In the genomic region with DNA sequence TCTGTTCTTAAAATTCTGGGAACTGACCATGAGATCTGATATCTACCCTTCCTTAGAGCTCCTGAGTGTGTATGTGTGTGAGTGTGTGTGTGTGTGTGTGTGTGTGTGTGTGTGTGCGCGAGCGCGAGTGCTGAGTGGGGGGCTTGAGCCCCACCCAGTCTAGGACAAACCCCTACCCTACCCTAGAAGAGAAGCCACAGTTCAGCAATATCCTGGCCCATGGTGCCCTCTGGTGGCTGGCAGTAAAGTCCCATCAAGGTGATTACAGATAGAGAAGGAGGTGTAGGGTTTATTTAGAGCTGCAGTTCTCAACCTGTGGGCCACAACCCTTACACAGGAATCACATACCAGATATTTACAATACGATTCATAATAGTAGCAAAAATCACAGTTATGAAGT, we compare ENCODE assay signal across 8 mouse cellular contexts. TPM values are rescaled to one million over a fixed set of nuclear protein-coding genes. Genes with fewer than 3 reads are reported as not detected.
A peak's percentile ranks its signal among the peaks of the same experiment; 100 is the strongest.
DNase-seq lines count a peak whose midpoint lies in the region; ATAC-seq and TF ChIP-seq lines count a peak whose summit lies in the region.

No protein-coding gene starts in this region.

- no peak for TF ChIP-seq POLR2A in kidney, adult 2 months (IDR thresholded peaks at IDR 0.05; ENCODE audit: low read depth, low read length)

- H3K4me1 ChIP-seq in kidney, adult 2 months (ENCODE audit: control insufficient read depth, insufficient read depth, low read length) = peaks cover 3% of the 10 kb centered on the region; the same call in 1 of the 2 replicates
- H3K4me1 ChIP-seq in hindbrain, embryonic 12.5 days = no peaks in the 10 kb centered on the region
- H3K4me1 ChIP-seq in neural tube, embryonic 12.5 days = no peaks in the 10 kb centered on the region

- intact Hi-C loops in left cerebral cortex, postnatal 36 days (cut with DNase I) = loop anchor here (1.0 to 5.0 kb wide), 3 partner anchors 39 to 118 kb away; no protein-coding TSS in a partner anchor

- H3K27me3 ChIP-seq in kidney, adult 2 months (replicated peaks; ENCODE audit: control insufficient read depth, insufficient read depth, low read length) = no peaks in the 10 kb centered on the region
- peaks cover 3% of the 10 kb centered on the region; the same call in 1 of the 2 replicates for H3K27me3 ChIP-seq in hindbrain, embryonic 12.5 days
- no peaks in the 10 kb centered on the region for H3K27me3 ChIP-seq in neural tube, embryonic 12.5 days (replicated peaks)

- H3K9me3 ChIP-seq in hindbrain, embryonic 12.5 days (replicated peaks) = no peaks in the 10 kb centered on the region
- H3K9me3 ChIP-seq in neural tube, embryonic 12.5 days = no peaks in the 10 kb centered on the region

- WGBS in kidney, adult 2 months = 20% methylated on average over 5 of the region's 5 CpGs
- WGBS in hindbrain, embryonic 12.5 days = 20% methylated on average over 5 of the region's 5 CpGs
- 23% methylated on average over 5 of the region's 5 CpGs for WGBS in neural tube, embryonic 12.5 days

- H3K27ac ChIP-seq in kidney, adult 2 months (ENCODE audit: insufficient read depth, low read depth, low read length) = no peak overlapping the region
- H3K27ac ChIP-seq in hindbrain, embryonic 12.5 days = no peak overlapping the region
- no peak overlapping the region for H3K27ac ChIP-seq in neural tube, embryonic 12.5 days

- H3K4me2 ChIP-seq in hindbrain, embryonic 12.5 days (replicated peaks) = no peak overlapping the region
- no peak overlapping the region for H3K4me2 ChIP-seq in neural tube, embryonic 12.5 days (replicated peaks)

- H3K36me3 ChIP-seq in kidney, adult 2 months (ENCODE audit: control insufficient read depth, insufficient read depth, low read length) = no peaks in the 10 kb centered on the region
- H3K36me3 ChIP-seq in hindbrain, embryonic 12.5 days = no peaks in the 10 kb centered on the region
- no peaks in the 10 kb centered on the region for H3K36me3 ChIP-seq in neural tube, embryonic 12.5 days

- DNase-seq in kidney, adult 2 months = peak; percentile 48
- DNase-seq in kidney, adult 11 months = no peak
- peak; percentile 48 for DNase-seq in MN1 (ENCODE audit: low spot score)
- DNase-seq in cerebellum, postnatal 36 days = peak; percentile 75 to 78
- DNase-seq in left cerebral cortex, postnatal 36 days (ENCODE audit: low spot score in 2 of 2) = peak; percentile 46 to 55
- DNase-seq in gastrocnemius, postnatal 4 days (ENCODE audit: low spot score in 2 of 2) = no peak

- H3K9ac ChIP-seq in hindbrain, embryonic 12.5 days = no peak overlapping the region
- no peak overlapping the region for H3K9ac ChIP-seq in neural tube, embryonic 12.5 days

- no peak overlapping the region for H3K4me3 ChIP-seq in kidney, adult 2 months (ENCODE audit: insufficient read depth, low read depth, low read length)
- H3K4me3 ChIP-seq in hindbrain, embryonic 12.5 days = no peak overlapping the region
- H3K4me3 ChIP-seq in neural tube, embryonic 12.5 days = no peak overlapping the region

- ATAC-seq in hindbrain, embryonic 12.5 days (ENCODE audit: low FRiP score) = peak; percentile 58
- peak; percentile 50; the same call in 1 of the 2 replicates for ATAC-seq in neural tube, embryonic 12.5 days (ENCODE audit: low FRiP score, low read depth)

- TF ChIP-seq CTCF in kidney, adult 2 months (conservative IDR thresholded peaks at IDR 0.05; ENCODE audit: insufficient read depth, insufficient read length, low read depth, low read length) = peak; percentile 82

RNA-seq across cellular contexts. Expression of a gene that starts 7.6 kb away (rescaled TPM):
- polyA plus RNA-seq in kidney, adult 2 months (2012; rRNA removed) = 61.0 and 63.7 TPM in 2 replicates
- 63.8 and 64.8 TPM in 2 replicates for polyA plus RNA-seq in hindbrain, embryonic 12.5 days (2016; fragmentation: Nextera tagmentation; extraction: Ambion mirVana)
- 100 to 1,000 TPM; 101 to 108 TPM for total RNA-seq in left cerebral cortex, postnatal 36 days (2021)
- 58.1 and 61.6 TPM in 2 replicates for polyA plus RNA-seq in neural tube, embryonic 12.5 days (2016; fragmentation: Nextera tagmentation; extraction: Ambion mirVana)
- 10 to 100 TPM; 36.9 to 39.6 TPM for total RNA-seq in gastrocnemius, postnatal 4 days (2021)

RNA-seq across cellular contexts. Expression of a gene that starts 11.3 kb away (rescaled TPM):
- 1.5 and 1.8 TPM in 2 replicates for polyA plus RNA-seq in kidney, adult 2 months (2012; rRNA removed)
- polyA plus RNA-seq in hindbrain, embryonic 12.5 days (2016; fragmentation: Nextera tagmentation; extraction: Ambion mirVana) = 12.0 and 12.2 TPM in 2 replicates
- 100 to 1,000 TPM; 102 to 108 TPM for total RNA-seq in left cerebral cortex, postnatal 36 days (2021)
- 14.2 and 16.4 TPM in 2 replicates for polyA plus RNA-seq in neural tube, embryonic 12.5 days (2016; fragmentation: Nextera tagmentation; extraction: Ambion mirVana)
- total RNA-seq in gastrocnemius, postnatal 4 days (2021) = under 1 TPM; 0.27 to 0.39 TPM

Comparison
In these comparisons a context has a peak if more than half of its experiments do, and no peak if none do; other contexts are left out.
1. DNase-seq: peak in kidney, adult 2 months (single experiment), MN1 (single experiment), cerebellum, postnatal 36 days (2 of 2) and left cerebral cortex, postnatal 36 days (2 of 2); none in kidney, adult 11 months (single experiment) and gastrocnemius, postnatal 4 days (0 of 2).